Mouse (Mus musculus) hindbrain, postnatal 0 days (tissue): ENCODE results near the gene Slc25a19. TPM values are rescaled to one million over a fixed set of nuclear protein-coding genes. Genes with fewer than 3 reads are reported as not detected.

Experiments used
- ATAC-seq: fragments of 200-750 bp; cut with Nextera tagmentation; 2 replicates; pipeline ENCODE4 v1.8.0; 2017; ENCODE audit warnings: mild to moderate bottlenecking, moderate TSS enrichment, moderate library complexity
- DNase-seq: peaks from one replicate; pipeline ENCODE4 v3.0.0-alpha.2; 2015; ENCODE audit warnings: low spot score
- H3K27ac ChIP-seq: fragments of 300-500 bp; sonication (generic); 2 replicates; pipeline ENCODE4 v1.5.1; 2014; ENCODE audit warnings: mild to moderate bottlenecking
- H3K27me3 ChIP-seq: fragments of 300-500 bp; sonication (generic); 2 replicates; pipeline ENCODE4 v1.6.1; 2014; ENCODE audit warnings: low read length, mixed read lengths; ENCODE audit not compliant: insufficient read depth
- H3K36me3 ChIP-seq: fragments of 300-500 bp; sonication (generic); 2 replicates; pipeline ENCODE4 v1.6.1; 2014; ENCODE audit warnings: low read length, mixed read lengths; ENCODE audit not compliant: insufficient read depth
- H3K4me1 ChIP-seq: fragments of 300-500 bp; sonication (generic); 2 replicates; pipeline ENCODE4 v1.6.1; 2014; ENCODE audit warnings: antibody characterized with exemption, low read length, mixed read lengths; ENCODE audit not compliant: insufficient read depth
- H3K4me2 ChIP-seq: fragments of 300-500 bp; sonication (generic); 2 replicates; pipeline ENCODE4 v1.6.1; 2014; ENCODE audit warnings: low read depth, mild to moderate bottlenecking, low read length, moderate library complexity, mixed read lengths
- H3K4me3 ChIP-seq: fragments of 300-500 bp; sonication (generic); 2 replicates; pipeline ENCODE4 v1.5.1; 2014; ENCODE audit warnings: low read length
- H3K9ac ChIP-seq: fragments of 300-500 bp; sonication (generic); replicated peaks from 2 replicates; pipeline ENCODE4 v1.6.1; 2014; ENCODE audit warnings: mild to moderate bottlenecking, low read length, moderate library complexity, mixed read lengths
- H3K9me3 ChIP-seq: fragments of 300-500 bp; sonication (generic); 2 replicates; pipeline ENCODE4 v1.6.1; 2016; ENCODE audit warnings: low read length, mixed read lengths
- CTCF ChIP-seq: IDR thresholded peaks from 2 replicates; pipeline ENCODE4 v1.5.1; 2016; ENCODE audit warnings: antibody characterized with exemption, control low read depth, low read depth
- WGBS: fragments of 180-500 bp; shearing (Covaris S2); extraction: QIAGEN DNeasy Blood & Tissue Kit; methylation state at CpG from one replicate; pipeline ENCODE4 v1.1.7; 2014; 5-methylcytosine and 5-hydroxymethylcytosine counted together
- polyA plus RNA-seq: library from polyadenylated mRNA; unstranded; fragments of >200 nt; fragmentation: Nextera tagmentation; extraction: Ambion mirVana; gene quantifications from 2 replicates; pipeline ENCODE4 v1.2.1, GENCODE M21; 2015
- total RNA-seq: library from RNA; depleted of rRNA; stranded (reverse); fragments of >200 nt; gene quantifications from 2 replicates; pipeline ENCODE4 v1.2.3, GENCODE M21; 2014

Gene Slc25a19
- total and polyA plus RNA-seq, 2 experiments from 2014 or later, result 29.5 to 41.8 TPM

GRCm38 (mm10) chr11:115641664-115642036 is 13.6 kb upstream of the Slc25a19 start:
- no peaks in the 10 kb centered on the region for H3K27me3 ChIP-seq
- no peak for DNase-seq
- peaks cover 4% of the 10 kb centered on the region; the same call in 1 of the 2 replicates for H3K36me3 ChIP-seq
- no peak overlapping the region for H3K4me3 ChIP-seq
- no peak overlapping the region for H3K4me2 ChIP-seq
- H3K9ac ChIP-seq, result no peak overlapping the region
- no peak for TF ChIP-seq CTCF
- 84% methylated on average over 4 of the region's 4 CpGs for WGBS
- no peaks in the 10 kb centered on the region for H3K9me3 ChIP-seq
- ATAC-seq, result no peak
- H3K4me1 ChIP-seq, result no peaks in the 10 kb centered on the region
- no peak overlapping the region for H3K27ac ChIP-seq

GRCm38 (mm10) chr11:115640978-115641663 is 13.0 kb upstream of the Slc25a19 start:
- no peak for DNase-seq
- no peak for TF ChIP-seq CTCF
- Histone ChIP-seq H3K4me1 (no peaks in the 10 kb centered on the region), H3K9ac (no peak overlapping the region), H3K4me3 (no peak overlapping the region), H3K4me2 (no peak overlapping the region), H3K27me3 (no peaks in the 10 kb centered on the region), H3K36me3 (0 out of 2 replicates have a peak, but pooled peaks cover 4% of the 10 kb centered on the region), H3K9me3 (no peaks in the 10 kb centered on the region), H3K27ac (no peak overlapping the region)
- ATAC-seq, result no peak
- 56% methylated on average over 14 of the region's 14 CpGs for WGBS

GRCm38 (mm10) chr11:115640311-115640828 is 12.3 kb upstream of the Slc25a19 start:
- TF ChIP-seq CTCF, result no peak
- DNase-seq (no peak), ATAC-seq (no peak)
- H3K27ac ChIP-seq, result no peak overlapping the region
- no peaks in the 10 kb centered on the region for H3K27me3 ChIP-seq
- H3K4me2 ChIP-seq, result no peak overlapping the region
- H3K4me3 ChIP-seq, result no peak overlapping the region
- WGBS, result 86% methylated on average over 3 of the region's 4 CpGs
- no peaks in the 10 kb centered on the region for H3K4me1 ChIP-seq
- H3K9me3 ChIP-seq, result no peaks in the 10 kb centered on the region
- no peak overlapping the region for H3K9ac ChIP-seq
- H3K36me3 ChIP-seq, result 0 out of 2 replicates have a peak, but pooled peaks cover 4% of the 10 kb centered on the region

GRCm38 (mm10) chr11:115639540-115639939 is 11.4 kb upstream of the Slc25a19 start:
- Histone ChIP-seq H3K4me3 (no peak overlapping the region), H3K27me3 (no peaks in the 10 kb centered on the region), H3K9me3 (no peaks in the 10 kb centered on the region), H3K27ac (no peak overlapping the region), H3K36me3 (0 out of 2 replicates have a peak, but pooled peaks cover 2% of the 10 kb centered on the region), H3K4me1 (no peaks in the 10 kb centered on the region), H3K4me2 (no peak overlapping the region), H3K9ac (no peak overlapping the region)
- no peak for DNase-seq
- ATAC-seq, result no peak
- WGBS, result 69% methylated on average over 4 of the region's 4 CpGs
- TF ChIP-seq CTCF, result no peak

- Histone ChIP-seq H3K4me3 (no peak overlapping the region), H3K27ac (no peak overlapping the region), H3K36me3 (no peaks in the 10 kb centered on the region), H3K9me3 (no peaks in the 10 kb centered on the region), H3K9ac (no peak overlapping the region), H3K4me2 (no peak overlapping the region), H3K4me1 (no peaks in the 10 kb centered on the region), H3K27me3 (no peaks in the 10 kb centered on the region)
- ATAC-seq (no peak), DNase-seq (no peak)
- TF ChIP-seq CTCF, result no peak
- 86% methylated on average over 5 of the region's 5 CpGs for WGBS
Measured at GRCm38 (mm10) chr11:115638498-115639409, 10.7 kb upstream of the Slc25a19 start.

GRCm38 (mm10) chr11:115636960-115637359 is 8.9 kb upstream of the Slc25a19 start:
- Histone ChIP-seq H3K4me1 (no peaks in the 10 kb centered on the region), H3K36me3 (no peaks in the 10 kb centered on the region), H3K4me2 (no peak overlapping the region), H3K4me3 (no peak overlapping the region), H3K27me3 (no peaks in the 10 kb centered on the region), H3K27ac (no peak overlapping the region), H3K9me3 (no peaks in the 10 kb centered on the region), H3K9ac (no peak overlapping the region)
- 81% methylated on average over 3 of the region's 3 CpGs for WGBS
- ATAC-seq (no peak), DNase-seq (no peak)
- TF ChIP-seq CTCF, result no peak
